Mouse (Mus musculus) heart, adult 9 months (tissue): ENCODE results near the gene Tfdp2.
"Not testable (repeated sequence)": the region's sequence is repeated elsewhere in the genome, so short reads cannot be mapped to it uniquely, and the experiment has no call there.

Experiments used
- DNase-seq, 2 experiments: peaks; one replicate each; pipeline ENCODE4 v3.0.0; 2022; ENCODE audit warnings: low spot score in 2 of 2

Gene Tfdp2

DNA sequence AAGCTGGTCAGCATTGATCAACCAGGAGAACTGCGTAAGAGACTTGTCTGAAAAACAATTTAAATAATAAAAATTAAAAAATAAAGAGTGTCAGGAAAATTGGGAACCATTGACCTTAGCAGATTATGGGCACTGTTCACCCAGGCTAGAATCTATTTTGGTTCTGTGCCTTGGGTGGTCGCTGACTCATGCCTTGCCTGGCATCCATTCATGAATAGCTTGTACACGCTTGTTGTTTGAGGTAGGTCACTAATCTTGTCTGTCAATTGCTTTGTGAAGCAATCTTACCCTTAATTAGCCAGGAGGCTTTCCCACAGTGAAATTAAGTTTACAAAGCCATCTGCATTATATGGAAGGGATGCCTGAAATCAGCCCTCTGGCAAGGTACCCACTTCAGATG lies 112.7 kb downstream of the Tfdp2 start:
- DNase-seq = no peak

GRCm38 (mm10) chr9:96312074-96312473 lies 116.0 kb downstream of the Tfdp2 start:
- no peak for DNase-seq

DNA sequence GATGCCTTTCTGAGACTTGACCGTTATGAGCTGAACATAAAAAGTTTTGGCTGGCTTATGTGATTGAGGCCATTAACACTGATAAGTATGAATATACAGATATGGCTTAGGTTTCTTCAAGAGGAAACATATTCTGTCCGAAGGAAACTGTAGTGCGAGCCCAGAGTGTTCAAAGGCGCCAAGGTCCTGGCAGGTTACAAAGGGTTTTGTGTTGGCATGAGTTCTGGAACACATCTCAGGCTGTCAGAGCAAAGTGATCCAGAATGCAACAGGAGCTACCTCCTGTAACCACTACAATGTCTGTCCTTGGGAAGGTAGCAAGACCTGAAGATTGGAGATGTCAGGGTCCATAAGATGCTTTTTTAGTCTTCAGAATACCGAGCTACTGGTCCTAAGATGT lies 123.3 kb downstream of the Tfdp2 start:
- DNase-seq = peak in 1 of 2 experiments; percentile 12

DNA sequence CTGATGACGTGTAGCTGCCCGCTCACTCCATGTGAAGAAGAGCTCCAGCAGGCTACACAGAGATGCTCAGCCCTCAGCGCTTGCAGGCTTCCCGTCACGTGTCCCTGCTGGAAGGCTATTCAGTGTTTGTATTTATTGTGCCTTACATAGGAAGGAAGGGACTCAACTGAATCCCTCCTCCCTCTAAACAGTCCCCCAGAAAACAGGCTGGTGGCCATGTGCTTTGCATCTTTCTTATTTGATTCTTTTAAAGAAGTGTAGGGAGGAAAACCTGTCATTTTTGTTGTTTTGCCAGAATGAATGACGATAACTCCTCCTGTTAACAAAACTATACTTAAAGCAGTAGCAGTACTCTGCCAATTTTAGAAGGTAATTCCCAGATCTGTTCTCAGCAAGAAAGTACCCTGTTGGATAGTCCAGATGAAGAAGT lies 124.5 kb downstream of the Tfdp2 start:
- DNase-seq = no peak

DNA sequence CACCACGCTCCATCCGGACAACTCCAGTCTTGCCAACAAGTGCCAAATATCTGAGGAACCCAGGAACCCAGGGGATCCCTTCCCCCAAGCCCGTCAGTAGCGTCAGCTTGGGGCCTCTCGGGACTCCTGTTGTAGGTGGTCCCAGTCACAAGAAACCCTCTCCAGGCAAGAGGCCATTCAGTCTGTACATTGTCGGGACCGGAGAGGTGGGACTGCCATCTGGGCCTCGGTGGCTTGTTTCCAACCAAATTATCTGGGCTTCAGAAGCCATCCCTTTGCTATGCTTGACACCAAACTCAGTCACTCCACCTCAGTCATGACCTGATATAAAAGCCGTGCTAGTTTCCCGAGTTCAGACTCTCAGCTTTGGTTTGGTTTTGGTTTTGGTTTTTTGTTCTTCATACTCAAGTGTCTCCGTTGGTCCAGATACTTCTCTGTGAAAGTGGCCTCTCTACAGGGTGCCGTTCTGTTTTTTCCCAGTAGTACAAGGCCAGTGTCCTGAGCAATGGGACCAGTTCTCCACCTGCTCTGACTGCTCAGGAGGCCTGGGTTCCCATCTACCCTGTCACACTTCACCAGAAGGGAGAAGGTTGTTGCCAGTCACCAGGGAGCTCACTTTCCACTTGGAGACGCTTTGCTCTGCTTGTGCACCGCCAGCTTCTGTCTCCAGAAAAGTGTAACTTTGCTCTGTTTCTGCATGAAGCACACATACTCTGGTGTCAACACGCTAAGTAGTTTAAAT lies 126.5 kb downstream of the Tfdp2 start:
- DNase-seq = no peak

DNA sequence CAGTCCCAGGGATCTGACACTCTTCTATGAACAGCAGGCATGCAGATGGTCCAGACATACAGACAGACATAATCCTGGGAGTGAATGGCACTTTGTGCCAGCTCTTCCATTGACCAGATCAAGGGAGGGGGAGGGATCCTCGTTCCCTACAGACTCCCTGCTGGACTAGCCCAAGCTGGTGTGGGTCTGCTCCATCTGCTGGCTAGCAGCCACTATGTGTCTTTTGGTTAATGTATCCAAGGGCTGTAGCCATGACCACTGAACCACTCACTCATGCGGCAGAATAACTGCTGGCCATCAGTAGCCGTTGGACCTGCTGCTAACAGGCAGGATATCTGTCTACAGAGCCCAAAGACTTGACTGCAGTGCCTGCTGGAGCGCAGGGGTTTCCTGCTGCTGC lies 128.4 kb downstream of the Tfdp2 start:
- no peak for DNase-seq

GRCm38 (mm10) chr9:96326496-96326923 lies 130.4 kb downstream of the Tfdp2 start:
- peak; percentile 5 to 34 for DNase-seq

- no peak for DNase-seq
Measured at GRCm38 (mm10) chr9:96328226-96328625, 132.2 kb downstream of the Tfdp2 start.

GRCm38 (mm10) chr9:96331146-96331545 lies 135.1 kb downstream of the Tfdp2 start:
- DNase-seq = no peak

GRCm38 (mm10) chr9:96345750-96346149 lies 149.7 kb downstream of the Tfdp2 start:
- DNase-seq = no peak

GRCm38 (mm10) chr9:96348885-96349284 lies 152.8 kb downstream of the Tfdp2 start:
- no peak for DNase-seq

GRCm38 (mm10) chr9:96350010-96350409 lies 153.9 kb downstream of the Tfdp2 start:
- peak; percentile 52 to 67 for DNase-seq

GRCm38 (mm10) chr9:96350476-96350875 lies 154.4 kb downstream of the Tfdp2 start:
- DNase-seq = no peak

- not testable (repeated sequence) for DNase-seq
Measured at GRCm38 (mm10) chr9:96351771-96352170, 155.7 kb downstream of the Tfdp2 start.

DNA sequence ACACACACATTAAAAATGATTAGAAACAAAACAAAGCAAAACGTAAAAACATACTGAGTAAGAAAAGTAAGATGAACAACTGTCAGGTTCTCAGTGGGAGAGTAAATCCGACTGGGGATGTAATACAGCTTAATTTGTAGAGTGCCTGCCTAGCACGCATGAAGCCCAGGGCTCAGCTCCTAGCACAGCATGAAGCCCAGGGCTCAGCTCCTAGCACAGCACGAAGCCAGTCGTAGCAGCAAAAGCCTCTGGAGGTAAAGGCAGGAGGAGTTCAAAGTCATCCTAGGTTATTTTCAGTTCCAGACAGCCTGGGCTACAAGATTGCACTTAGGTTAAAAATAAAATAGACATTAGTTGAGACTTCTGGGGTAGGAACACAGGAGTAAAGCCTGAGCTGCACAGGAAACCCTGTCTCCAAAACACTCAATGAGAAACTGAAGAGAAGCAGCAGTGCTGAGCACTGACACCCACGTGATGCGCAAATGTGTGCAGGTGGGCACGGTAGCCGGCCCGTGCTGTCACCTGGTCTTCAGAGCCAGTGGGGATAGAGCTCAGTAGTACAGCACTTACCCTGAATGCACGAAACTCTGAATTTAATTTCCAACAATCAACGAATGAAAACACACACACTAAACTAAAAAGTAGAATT lies 157.2 kb downstream of the Tfdp2 start:
- no peak for DNase-seq

- DNase-seq = peak; percentile 15 to 35
Measured at GRCm38 (mm10) chr9:96353799-96354198, 157.7 kb downstream of the Tfdp2 start.

- DNase-seq = no peak
Measured at GRCm38 (mm10) chr9:96360056-96360455, 164.0 kb downstream of the Tfdp2 start.

- DNase-seq = peak; percentile 65 to 70
Measured at GRCm38 (mm10) chr9:96363581-96364140, 167.6 kb downstream of the Tfdp2 start.

GRCm38 (mm10) chr9:96364141-96364838 lies 168.2 kb downstream of the Tfdp2 start, which contains the start of gene Atp1b3:
TSS of gene Atp1b3 (minus strand) at chr9:96364442.
- DNase-seq = peak; percentile 97 to 99

DNA sequence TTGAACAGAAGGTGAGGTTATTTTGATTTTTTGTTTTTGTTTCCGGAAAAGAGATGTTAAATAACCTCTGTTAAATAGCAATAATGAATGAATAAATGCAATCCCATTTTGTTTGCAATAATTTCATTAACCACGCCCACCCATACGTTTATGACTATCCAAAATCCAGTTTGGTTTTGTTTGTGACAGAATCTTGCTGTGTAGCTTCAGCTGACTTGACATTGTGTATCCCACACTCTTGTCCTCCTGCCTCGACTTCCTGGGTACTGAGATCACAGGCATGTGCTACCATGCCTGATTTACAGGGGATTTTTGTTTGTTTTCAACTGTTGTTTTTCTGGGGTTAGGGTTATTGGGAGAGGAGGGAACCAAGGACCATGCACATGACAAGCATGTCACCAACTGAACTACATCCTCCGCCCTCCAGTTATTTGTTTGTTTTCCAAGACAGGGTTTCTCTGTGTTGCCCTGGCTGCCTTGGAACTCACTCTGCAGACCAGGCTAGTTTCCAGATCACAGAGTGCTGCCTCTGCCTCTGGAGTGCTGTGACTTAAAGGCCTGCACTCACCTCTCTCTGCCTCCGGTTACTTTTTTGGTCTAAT lies 169.3 kb downstream of the Tfdp2 start:
- no peak for DNase-seq

DNA sequence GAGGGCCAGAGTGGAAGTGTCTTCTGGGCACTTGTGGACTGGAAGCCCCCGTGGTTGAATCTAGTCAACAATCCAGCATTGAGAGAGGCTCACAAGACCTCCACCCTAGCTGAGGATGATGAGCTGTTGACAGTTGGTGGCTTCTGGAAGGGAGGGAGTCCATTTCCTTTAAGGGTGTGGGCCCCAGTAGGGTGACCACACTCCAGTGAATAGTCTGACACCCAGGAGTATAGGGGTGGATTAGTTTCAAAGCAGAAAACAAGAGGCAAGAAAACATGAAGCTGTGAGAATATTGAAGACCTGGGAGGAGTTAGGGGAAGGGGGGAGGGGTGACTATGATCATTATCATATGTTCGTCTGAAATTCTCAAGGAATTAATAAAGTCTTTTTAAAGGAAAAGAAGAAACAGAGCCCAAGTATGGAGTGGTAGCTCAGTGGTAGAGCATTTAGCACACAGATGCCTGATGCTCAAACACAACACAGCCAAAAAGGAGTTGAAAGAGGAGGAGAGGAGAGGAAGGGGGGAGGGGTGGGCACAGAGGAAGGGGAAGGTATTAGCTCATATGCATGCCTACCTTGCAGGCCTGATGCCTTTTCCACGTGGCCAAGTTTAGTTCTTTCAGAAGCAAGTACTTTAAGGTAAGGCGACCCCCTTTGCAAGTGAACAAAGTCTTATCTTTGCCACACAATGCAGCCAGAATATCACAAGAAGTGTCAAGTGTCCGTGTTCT lies 173.7 kb downstream of the Tfdp2 start:
- DNase-seq = no peak
